7 mouse cellular contexts compared by ENCODE assay signal in genomic region chr3:95928658-95929503, GRCm38 (mm10). TPM values are rescaled to one million over a fixed set of nuclear protein-coding genes. Genes with fewer than 3 reads are reported as not detected.
DNase-seq lines count a peak whose midpoint lies in the region; ATAC-seq and TF ChIP-seq lines count a peak whose summit lies in the region.

Gene Anp32e (plus strand): TSS chr3:95929246.

- WGBS in intestine, postnatal 0 days: under 1% methylated on average over 49 of the region's 49 CpGs
- WGBS in midbrain, embryonic 12.5 days: under 1% methylated on average over 49 of the region's 49 CpGs
- under 1% methylated on average over 49 of the region's 49 CpGs for WGBS in small intestine, adult 2 months

- H3K27me3 ChIP-seq in intestine, postnatal 0 days (replicated peaks; ENCODE audit: control insufficient read depth, insufficient read depth, low read length): no peaks in the 10 kb centered on the region
- no peaks in the 10 kb centered on the region for H3K27me3 ChIP-seq in midbrain, embryonic 12.5 days
- H3K27me3 ChIP-seq in small intestine, adult 2 months (ENCODE audit: control insufficient read depth, insufficient read depth, low read length): no peaks in the 10 kb centered on the region

- H3K4me3 ChIP-seq in intestine, postnatal 0 days (ENCODE audit: low read depth, low read length): peak within 1 kb of the TSS; percentile 67
- H3K4me3 ChIP-seq in midbrain, embryonic 12.5 days: peak within 1 kb of the TSS; percentile 95
- H3K4me3 ChIP-seq in small intestine, adult 2 months (ENCODE audit: low read depth, low read length): peak within 1 kb of the TSS; percentile 71

- no peaks in the 10 kb centered on the region for H3K4me1 ChIP-seq in intestine, postnatal 0 days (replicated peaks; ENCODE audit: control insufficient read depth, insufficient read depth, low read length)
- H3K4me1 ChIP-seq in midbrain, embryonic 12.5 days: peaks cover 19% of the 10 kb centered on the region
- peaks cover 3% of the 10 kb centered on the region; the same call in 1 of the 2 replicates for H3K4me1 ChIP-seq in small intestine, adult 2 months (ENCODE audit: control insufficient read depth, insufficient read depth, insufficient read length, low read length)

- ATAC-seq in intestine, postnatal 0 days: peak; percentile 99
- ATAC-seq in midbrain, embryonic 12.5 days (ENCODE audit: low FRiP score, low read depth): peak; percentile 100

- intact Hi-C loops in left cerebral cortex, postnatal 4 days (cut with DNase I): no loop called here

- 0 out of 2 replicates have a peak, but pooled peaks have one; percentile 1 for TF ChIP-seq CTCF in intestine, postnatal 0 days (IDR thresholded peaks at IDR 0.05; ENCODE audit: low read depth)
- TF ChIP-seq CTCF in small intestine, adult 2 months (IDR thresholded peaks at IDR 0.05; ENCODE audit: extremely low read depth, insufficient read length, insufficient replicate concordance, low read depth, low read length): no peak

- H3K9me3 ChIP-seq in intestine, postnatal 0 days (ENCODE audit: control insufficient read depth): no peaks in the 10 kb centered on the region
- H3K9me3 ChIP-seq in midbrain, embryonic 12.5 days: no peaks in the 10 kb centered on the region

- DNase-seq in adrenal gland, adult 8-10 months: peak; percentile 98
- DNase-seq in embryo, embryonic 9.5 days (ENCODE audit: extremely low spot score): peak; percentile 98
- DNase-seq in gastrocnemius, postnatal 4 days (ENCODE audit: low spot score in 2 of 2): peak; percentile 93 to 94
- DNase-seq in left cerebral cortex, postnatal 4 days: peak; percentile 98

- peaks cover 6% of the 10 kb centered on the region; the same call in 1 of the 2 replicates for H3K36me3 ChIP-seq in intestine, postnatal 0 days (ENCODE audit: control insufficient read depth, insufficient read depth)
- peaks cover 7% of the 10 kb centered on the region for H3K36me3 ChIP-seq in midbrain, embryonic 12.5 days
- H3K36me3 ChIP-seq in small intestine, adult 2 months (ENCODE audit: control insufficient read depth, insufficient read depth, low read length): no peaks in the 10 kb centered on the region

- peak; percentile 95 for TF ChIP-seq POLR2A in small intestine, adult 2 months (IDR thresholded peaks at IDR 0.05; ENCODE audit: low read depth, low read length)

- H3K27ac ChIP-seq in intestine, postnatal 0 days (ENCODE audit: low read depth, low read length): peak within 1 kb of the TSS; percentile 88
- peak within 1 kb of the TSS; percentile 88 for H3K27ac ChIP-seq in midbrain, embryonic 12.5 days (replicated peaks)
- peak within 1 kb of the TSS; percentile 30 for H3K27ac ChIP-seq in small intestine, adult 2 months (ENCODE audit: insufficient read depth, low read depth, low read length)

- peak within 1 kb of the TSS; percentile 85 for H3K9ac ChIP-seq in intestine, postnatal 0 days (ENCODE audit: low read depth, low read length)
- H3K9ac ChIP-seq in midbrain, embryonic 12.5 days (replicated peaks): peak within 1 kb of the TSS; percentile 95

- H3K4me2 ChIP-seq in intestine, postnatal 0 days (replicated peaks; ENCODE audit: low read depth): peak within 1 kb of the TSS; percentile 87
- H3K4me2 ChIP-seq in midbrain, embryonic 12.5 days (replicated peaks): peak within 1 kb of the TSS; percentile 56

RNA-seq across cellular contexts. Expression of gene Anp32e, which starts in this region (rescaled TPM):
- total RNA-seq in adrenal gland, adult 8-10 months (2022): 10 to 100 TPM; 83.8 to 94.0 (median 88.4) TPM
- total RNA-seq in gastrocnemius, postnatal 4 days (2021): 100 to 1,000 TPM; 125 to 126 TPM
- 71.7 and 75.1 TPM in 2 replicates for polyA plus RNA-seq in intestine, postnatal 0 days (2015; fragmentation: Nextera tagmentation; extraction: Ambion mirVana)
- 10 to 100 TPM; 90.4 to 98.0 TPM for total RNA-seq in left cerebral cortex, postnatal 4 days (2021)
- polyA plus RNA-seq in midbrain, embryonic 12.5 days (2016; fragmentation: Nextera tagmentation; extraction: Ambion mirVana): 328 and 374 TPM in 2 replicates
- polyA plus RNA-seq in small intestine, adult 2 months (2012; rRNA removed): 4.7 and 8.7 TPM in 2 replicates

Comparison
In these comparisons a context has a peak if more than half of its experiments do, and no peak if none do; other contexts are left out.
1. Peak in every context shown above with its lines: DNase-seq, ATAC-seq, H3K4me3 ChIP-seq and H3K27ac ChIP-seq.
2. H3K27ac ChIP-seq: peak in every context shown above with its lines; median percentile 88 in intestine, postnatal 0 days; 88 in midbrain, embryonic 12.5 days; 30 in small intestine, adult 2 months.